10 mouse cellular contexts compared by ENCODE assay signal in the genomic region with DNA sequence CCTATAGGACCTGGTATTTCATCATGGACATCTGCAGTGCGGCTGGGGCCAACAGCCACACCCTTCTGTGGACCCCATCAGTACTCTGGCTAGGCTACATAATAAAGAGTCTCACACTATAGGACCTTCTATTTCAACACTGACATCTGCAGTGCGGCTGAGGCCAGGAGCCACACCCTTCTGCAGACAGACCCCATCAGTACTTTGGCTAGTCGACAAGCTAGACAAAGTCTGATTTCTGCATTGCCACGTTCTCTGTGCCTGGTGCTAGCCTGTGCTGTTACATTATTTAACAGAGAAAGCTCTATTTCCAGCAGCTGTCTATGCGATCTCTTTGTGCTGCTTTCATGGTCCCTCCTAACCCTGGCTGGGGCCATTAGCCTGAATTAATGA. TPM values are rescaled to one million over a fixed set of nuclear protein-coding genes. Genes with fewer than 3 reads are reported as not detected.
DNase-seq lines count a peak whose midpoint lies in the region; ATAC-seq lines count a peak whose summit lies in the region.
"Had no signal": no experiment of that assay in that cellular context is flagged by ENCODE, and none has a peak within 500 bp of the region (broad histone marks: within the 10 kb centered on the region; RNA-seq: fewer than 3 reads in every experiment).

No protein-coding gene starts in this region.

- 18% methylated on average over 5 of the region's 5 CpGs for WGBS in heart, embryonic 13.5 days
- 22% methylated on average over 5 of the region's 5 CpGs for WGBS in hindbrain, embryonic 10.5 days
- WGBS in midbrain, embryonic 14.5 days = under 1% methylated on average over 5 of the region's 5 CpGs

- peaks cover 17% of the 10 kb centered on the region for H3K36me3 ChIP-seq in heart, embryonic 13.5 days
- H3K36me3 ChIP-seq in hindbrain, embryonic 10.5 days = peaks cover 30% of the 10 kb centered on the region
- peaks cover 17% of the 10 kb centered on the region for H3K36me3 ChIP-seq in midbrain, embryonic 14.5 days (ENCODE audit: control insufficient read depth, insufficient read depth, low read length)

- no peak for DNase-seq in heart, postnatal 10 days
- peak; percentile 84 for DNase-seq in MN1 (ENCODE audit: low spot score)
- DNase-seq in hindbrain, embryonic 10.5 days (ENCODE audit: low spot score) = peak; percentile 55
- DNase-seq in midbrain, embryonic 14.5 days = peak; percentile 79
- no peak for DNase-seq in spleen, postnatal 14 days (ENCODE audit: low spot score in 2 of 2)
- DNase-seq in frontal cortex, adult 2 months (ENCODE audit: extremely low spot score in 1 of 2, low spot score in 1 of 2) = no peak
- no peak for DNase-seq in gastrocnemius, postnatal 14 days

- peak overlapping the region; percentile 95 for H3K27ac ChIP-seq in heart, embryonic 13.5 days (replicated peaks)
- H3K27ac ChIP-seq in hindbrain, embryonic 10.5 days = peak overlapping the region; percentile 99
- peak overlapping the region; percentile 100 for H3K27ac ChIP-seq in midbrain, embryonic 14.5 days (replicated peaks; ENCODE audit: low read depth, low read length)

- H3K27me3 ChIP-seq in heart, embryonic 13.5 days (replicated peaks) = no peaks in the 10 kb centered on the region
- H3K27me3 ChIP-seq in hindbrain, embryonic 10.5 days (ENCODE audit: insufficient read depth, poor library complexity, severe bottlenecking) = no peaks in the 10 kb centered on the region
- no peaks in the 10 kb centered on the region for H3K27me3 ChIP-seq in midbrain, embryonic 14.5 days (ENCODE audit: control insufficient read depth, insufficient read depth, low read length)

- intact Hi-C loops in heart, postnatal 10 days (cut with DNase I) = loop anchor here (2.0 kb wide), 1 partner anchor 17 kb away; a partner anchor contains a TSS
- intact Hi-C loops in gastrocnemius, postnatal 14 days (cut with DNase I; ENCODE audit: low total_unique reads) = no loop called here

- peak overlapping the region; percentile 91 for H3K4me3 ChIP-seq in heart, embryonic 13.5 days
- H3K4me3 ChIP-seq in hindbrain, embryonic 10.5 days = peak overlapping the region; percentile 96
- H3K4me3 ChIP-seq in midbrain, embryonic 14.5 days (replicated peaks; ENCODE audit: low read depth, low read length) = peak overlapping the region; percentile 93

- peaks cover 25% of the 10 kb centered on the region for H3K4me1 ChIP-seq in heart, embryonic 13.5 days
- peaks cover 50% of the 10 kb centered on the region for H3K4me1 ChIP-seq in hindbrain, embryonic 10.5 days (replicated peaks)
- peaks cover 25% of the 10 kb centered on the region for H3K4me1 ChIP-seq in midbrain, embryonic 14.5 days (ENCODE audit: control insufficient read depth, insufficient read depth, low read length)

- peak overlapping the region; percentile 87 for H3K4me2 ChIP-seq in heart, embryonic 13.5 days
- peak overlapping the region; percentile 57 for H3K4me2 ChIP-seq in midbrain, embryonic 14.5 days (ENCODE audit: low read length)

- ATAC-seq in heart, embryonic 13.5 days (ENCODE audit: extremely low read depth, insufficient number of reproducible peaks, low FRiP score, low TSS enrichment) = no peak
- ATAC-seq in midbrain, embryonic 14.5 days (ENCODE audit: low FRiP score, low TSS enrichment) = no peak

- peak overlapping the region; percentile 98 for H3K9ac ChIP-seq in heart, embryonic 13.5 days
- peak overlapping the region; percentile 100 for H3K9ac ChIP-seq in midbrain, embryonic 14.5 days (replicated peaks; ENCODE audit: low read length)

- no peaks in the 10 kb centered on the region for H3K9me3 ChIP-seq in heart, embryonic 13.5 days
- H3K9me3 ChIP-seq in hindbrain, embryonic 10.5 days = no peaks in the 10 kb centered on the region
- H3K9me3 ChIP-seq in midbrain, embryonic 14.5 days (ENCODE audit: control insufficient read depth, low read length) = no peaks in the 10 kb centered on the region

RNA-seq across cellular contexts. Expression of a gene that starts 1.3 kb away (rescaled TPM):
- not detected in 2 replicates for polyA plus RNA-seq in heart, embryonic 13.5 days (2015; fragmentation: Nextera tagmentation; extraction: Ambion mirVana)
- not detected for total RNA-seq in heart, postnatal 10 days (2021)
- not detected in 2 replicates for polyA plus RNA-seq in hindbrain, embryonic 10.5 days (2016; fragmentation: Nextera tagmentation; extraction: Ambion mirVana)
- not detected in 2 replicates for polyA plus RNA-seq in midbrain, embryonic 14.5 days (2014; fragmentation: Nextera tagmentation; extraction: Ambion mirVana)
- polyA plus RNA-seq in frontal cortex, adult 2 months (2012; rRNA removed) = 0.17 and 3.5 TPM in 2 replicates
- not detected for total RNA-seq in gastrocnemius, postnatal 14 days (2021)
- total RNA-seq: heart, adult 18-20 months; MEL had no signal

RNA-seq across cellular contexts. Expression of a gene that starts 1.4 kb away (rescaled TPM):
- 1,012 and 1,030 TPM in 2 replicates for polyA plus RNA-seq in heart, embryonic 13.5 days (2015; fragmentation: Nextera tagmentation; extraction: Ambion mirVana)
- total RNA-seq in heart, postnatal 10 days (2021) = 100 to 1,000 TPM; 263 to 273 TPM
- 4,838 and 8,764 TPM in 2 replicates for polyA plus RNA-seq in hindbrain, embryonic 10.5 days (2016; fragmentation: Nextera tagmentation; extraction: Ambion mirVana)
- polyA plus RNA-seq in midbrain, embryonic 14.5 days (2014; fragmentation: Nextera tagmentation; extraction: Ambion mirVana) = 17,220 and 18,751 TPM in 2 replicates
- 1,817 and 1,854 TPM in 2 replicates for polyA plus RNA-seq in frontal cortex, adult 2 months (2012; rRNA removed)
- 100 to 1,000 TPM in 1 of 2 experiments, 10 to 100 TPM in 1; 58.7 to 109 TPM for total RNA-seq in gastrocnemius, postnatal 14 days (2021)

RNA-seq across cellular contexts. Expression of a gene that starts 17.7 kb away (rescaled TPM):
- polyA plus RNA-seq in heart, embryonic 13.5 days (2015; fragmentation: Nextera tagmentation; extraction: Ambion mirVana) = 1,584 and 1,655 TPM in 2 replicates
- total RNA-seq in heart, postnatal 10 days (2021) = 100 to 1,000 TPM; 373 to 402 TPM
- 2,254 and 2,463 TPM in 2 replicates for polyA plus RNA-seq in hindbrain, embryonic 10.5 days (2016; fragmentation: Nextera tagmentation; extraction: Ambion mirVana)
- 1,095 and 1,120 TPM in 2 replicates for polyA plus RNA-seq in midbrain, embryonic 14.5 days (2014; fragmentation: Nextera tagmentation; extraction: Ambion mirVana)
- polyA plus RNA-seq in frontal cortex, adult 2 months (2012; rRNA removed) = 1,157 and 1,186 TPM in 2 replicates
- total RNA-seq in gastrocnemius, postnatal 14 days (2021) = 10 to 100 TPM; 64.0 to 93.6 TPM

RNA-seq across cellular contexts. Expression of a gene that starts 34.0 kb away (rescaled TPM):
- 13.5 and 15.0 TPM in 2 replicates for polyA plus RNA-seq in heart, embryonic 13.5 days (2015; fragmentation: Nextera tagmentation; extraction: Ambion mirVana)
- 10 to 100 TPM; 15.4 to 16.1 TPM for total RNA-seq in heart, postnatal 10 days (2021)
- polyA plus RNA-seq in hindbrain, embryonic 10.5 days (2016; fragmentation: Nextera tagmentation; extraction: Ambion mirVana) = 22.3 and 25.5 TPM in 2 replicates
- 11.2 and 19.4 TPM in 2 replicates for polyA plus RNA-seq in midbrain, embryonic 14.5 days (2014; fragmentation: Nextera tagmentation; extraction: Ambion mirVana)
- polyA plus RNA-seq in frontal cortex, adult 2 months (2012; rRNA removed) = 30.5 and 33.6 TPM in 2 replicates
- 10 to 100 TPM in 1 of 2 experiments, 1 to 10 TPM in 1; 4.4 to 11.3 TPM for total RNA-seq in gastrocnemius, postnatal 14 days (2021)

RNA-seq across cellular contexts. Expression of a gene that starts 53.7 kb away (rescaled TPM):
- 2.1 and 2.3 TPM in 2 replicates for polyA plus RNA-seq in heart, embryonic 13.5 days (2015; fragmentation: Nextera tagmentation; extraction: Ambion mirVana)
- 1 to 10 TPM; 2.8 to 3.8 TPM for total RNA-seq in heart, postnatal 10 days (2021)
- 0.42 and 0.46 TPM in 2 replicates for polyA plus RNA-seq in hindbrain, embryonic 10.5 days (2016; fragmentation: Nextera tagmentation; extraction: Ambion mirVana)
- polyA plus RNA-seq in midbrain, embryonic 14.5 days (2014; fragmentation: Nextera tagmentation; extraction: Ambion mirVana) = 0.36 and 0.57 TPM in 2 replicates
- polyA plus RNA-seq in frontal cortex, adult 2 months (2012; rRNA removed) = 0.44 and 0.80 TPM in 2 replicates
- 1 to 10 TPM in 1 of 2 experiments, under 1 TPM in 1; 0.97 to 4.1 TPM for total RNA-seq in gastrocnemius, postnatal 14 days (2021)

Comparison
In these comparisons a context has a peak if more than half of its experiments do, and no peak if none do; other contexts are left out.
1. DNase-seq: peak in MN1 (single experiment), hindbrain, embryonic 10.5 days (single experiment) and midbrain, embryonic 14.5 days (single experiment); none in heart, postnatal 10 days (0 of 2), spleen, postnatal 14 days (0 of 2), frontal cortex, adult 2 months (0 of 2) and gastrocnemius, postnatal 14 days (single experiment).
2. Peak in every context shown above with its lines, with median percentiles within 50 percentile points of each other: H3K27ac ChIP-seq and H3K4me3 ChIP-seq.